Mouse (Mus musculus) hindbrain, postnatal 0 days (tissue): ENCODE data around the gene Bod1l. TPM values are rescaled to one million over a fixed set of nuclear protein-coding genes. Genes with fewer than 3 reads are reported as not detected.

Experiments used
- ATAC-seq: fragments of 200-750 bp; cut with Nextera tagmentation; 2 replicates; pipeline ENCODE4 v1.8.0; 2017; ENCODE audit warnings: mild to moderate bottlenecking, moderate TSS enrichment, moderate library complexity
- DNase-seq: peaks from one replicate; pipeline ENCODE4 v3.0.0-alpha.2; 2015; ENCODE audit warnings: low spot score
- H3K27ac ChIP-seq: fragments of 300-500 bp; sonication (generic); 2 replicates; pipeline ENCODE4 v1.5.1; 2014; ENCODE audit warnings: mild to moderate bottlenecking
- H3K27me3 ChIP-seq: fragments of 300-500 bp; sonication (generic); 2 replicates; pipeline ENCODE4 v1.6.1; 2014; ENCODE audit warnings: low read length, mixed read lengths; ENCODE audit not compliant: insufficient read depth
- H3K36me3 ChIP-seq: fragments of 300-500 bp; sonication (generic); 2 replicates; pipeline ENCODE4 v1.6.1; 2014; ENCODE audit warnings: low read length, mixed read lengths; ENCODE audit not compliant: insufficient read depth
- H3K4me1 ChIP-seq: fragments of 300-500 bp; sonication (generic); 2 replicates; pipeline ENCODE4 v1.6.1; 2014; ENCODE audit warnings: antibody characterized with exemption, low read length, mixed read lengths; ENCODE audit not compliant: insufficient read depth
- H3K4me2 ChIP-seq: fragments of 300-500 bp; sonication (generic); 2 replicates; pipeline ENCODE4 v1.6.1; 2014; ENCODE audit warnings: low read depth, mild to moderate bottlenecking, low read length, moderate library complexity, mixed read lengths
- H3K4me3 ChIP-seq: fragments of 300-500 bp; sonication (generic); 2 replicates; pipeline ENCODE4 v1.5.1; 2014; ENCODE audit warnings: low read length
- H3K9ac ChIP-seq: fragments of 300-500 bp; sonication (generic); replicated peaks from 2 replicates; pipeline ENCODE4 v1.6.1; 2014; ENCODE audit warnings: mild to moderate bottlenecking, low read length, moderate library complexity, mixed read lengths
- H3K9me3 ChIP-seq: fragments of 300-500 bp; sonication (generic); 2 replicates; pipeline ENCODE4 v1.6.1; 2016; ENCODE audit warnings: low read length, mixed read lengths
- CTCF ChIP-seq: IDR thresholded peaks from 2 replicates; pipeline ENCODE4 v1.5.1; 2016; ENCODE audit warnings: antibody characterized with exemption, control low read depth, low read depth
- WGBS: fragments of 180-500 bp; shearing (Covaris S2); extraction: QIAGEN DNeasy Blood & Tissue Kit; methylation state at CpG from one replicate; pipeline ENCODE4 v1.1.7; 2014; 5-methylcytosine and 5-hydroxymethylcytosine counted together
- polyA plus RNA-seq: library from polyadenylated mRNA; unstranded; fragments of >200 nt; fragmentation: Nextera tagmentation; extraction: Ambion mirVana; gene quantifications from 2 replicates; pipeline ENCODE4 v1.2.1, GENCODE M21; 2015
- total RNA-seq: library from RNA; depleted of rRNA; stranded (reverse); fragments of >200 nt; gene quantifications from 2 replicates; pipeline ENCODE4 v1.2.3, GENCODE M21; 2014

Bod1l gene
- total and polyA plus RNA-seq, 2 experiments from 2014 or later: 14.0 to 29.5 TPM

- Histone ChIP-seq H3K4me2 (no peak overlapping the region), H3K27ac (no peak overlapping the region), H3K27me3 (no peaks in the 10 kb centered on the region), H3K9me3 (no peaks in the 10 kb centered on the region), H3K4me3 (no peak overlapping the region), H3K4me1 (no peaks in the 10 kb centered on the region), H3K36me3 (no peaks in the 10 kb centered on the region), H3K9ac (no peak overlapping the region)
- no peak for ATAC-seq
- TF ChIP-seq CTCF: no peak
- peak; percentile 77 for DNase-seq
- 48% methylated on average over 2 of the region's 2 CpGs for WGBS
These were observed 27.0 kb upstream of the Bod1l start for GRCm38 (mm10) chr5:41871164-41871563.

DNA sequence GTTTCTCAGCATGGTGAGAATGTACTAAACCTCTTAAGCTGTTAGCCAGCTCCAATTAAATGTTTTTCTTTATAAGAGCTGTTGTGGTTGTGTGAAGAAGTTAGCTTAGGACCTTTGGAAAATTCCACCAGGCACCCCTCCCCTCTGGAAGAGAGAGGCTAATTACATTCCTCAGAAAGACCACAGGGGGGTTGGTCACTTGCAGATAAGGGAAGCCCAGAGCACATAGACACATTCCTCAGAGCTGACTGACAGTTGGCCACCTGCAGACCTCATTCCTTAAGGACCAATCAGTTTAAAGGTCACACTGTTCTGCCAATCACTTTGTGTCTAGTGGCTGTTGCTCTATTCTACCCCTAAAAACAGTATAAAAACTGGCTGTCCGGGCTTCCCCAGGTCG, 11.7 kb upstream of the Bod1l start:
- Histone ChIP-seq H3K9ac (no peak overlapping the region), H3K4me1 (no peaks in the 10 kb centered on the region), H3K4me3 (no peak overlapping the region), H3K27ac (no peak overlapping the region), H3K4me2 (no peak overlapping the region), H3K36me3 (no peaks in the 10 kb centered on the region), H3K27me3 (no peaks in the 10 kb centered on the region), H3K9me3 (no peaks in the 10 kb centered on the region)
- ATAC-seq: no peak
- DNase-seq: no peak
- 70% methylated on average over 2 of the region's 2 CpGs for WGBS
- TF ChIP-seq CTCF: no peak

- H3K9ac ChIP-seq: no peak overlapping the region
- no peak for TF ChIP-seq CTCF
- no peak for DNase-seq
- 92% methylated on average over 2 of the region's 2 CpGs for WGBS
- no peak for ATAC-seq
- no peak overlapping the region for H3K27ac ChIP-seq
- peak overlapping the region; percentile 100; the same call in 1 of the 2 replicates for H3K4me3 ChIP-seq
- no peaks in the 10 kb centered on the region for H3K36me3 ChIP-seq
- H3K9me3 ChIP-seq: no peaks in the 10 kb centered on the region
- peak overlapping the region; percentile 85; the same call in 1 of the 2 replicates for H3K4me2 ChIP-seq
- H3K27me3 ChIP-seq: no peaks in the 10 kb centered on the region
- H3K4me1 ChIP-seq: peaks cover 11% of the 10 kb centered on the region
These were observed 1.4 kb upstream of the Bod1l start for GRCm38 (mm10) chr5:41845558-41845937.

- Histone ChIP-seq H3K4me2 (peak overlapping the region; percentile 85), H3K36me3 (no peaks in the 10 kb centered on the region), H3K9ac (no peak overlapping the region; the same call in 1 of the 2 replicates), H3K27ac (no peak overlapping the region), H3K4me3 (peak overlapping the region; percentile 100), H3K9me3 (no peaks in the 10 kb centered on the region), H3K27me3 (no peaks in the 10 kb centered on the region), H3K4me1 (peaks cover 11% of the 10 kb centered on the region)
- 19% methylated on average over 16 of the region's 16 CpGs for WGBS
- 0 out of 2 replicates have a peak, but pooled peaks have one; percentile 24 for ATAC-seq
- no peak for TF ChIP-seq CTCF
- no peak for DNase-seq
These were observed 874 bp upstream of the Bod1l start for GRCm38 (mm10) chr5:41844820-41845557.

- DNase-seq: peak; percentile 3
These were observed 532 bp downstream of the Bod1l start for GRCm38 (mm10) chr5:41843419-41844146.

DNA sequence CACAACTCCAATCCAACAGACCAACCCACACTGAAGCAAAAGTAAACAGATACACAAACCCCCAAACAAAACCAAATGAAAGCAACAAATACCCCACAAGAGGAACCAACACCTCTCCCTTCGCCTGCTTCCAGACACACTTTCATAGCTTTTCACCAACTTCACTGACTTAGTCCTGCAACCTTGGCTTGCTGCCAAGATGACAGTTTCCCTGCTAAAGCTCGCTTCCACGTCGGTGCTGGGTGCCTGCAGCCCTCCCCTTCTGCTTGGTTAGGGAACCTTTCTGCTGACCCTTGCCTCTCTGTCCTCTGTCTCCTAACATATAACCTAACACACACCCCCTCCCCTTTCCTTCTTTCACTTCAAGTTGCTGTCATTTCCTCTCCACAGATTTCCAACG, 1.4 kb downstream of the Bod1l start:
- no peak for ATAC-seq
- H3K4me3 ChIP-seq: peak overlapping the region; percentile 100
- 23% methylated on average over 5 of the region's 5 CpGs for WGBS
- no peaks in the 10 kb centered on the region for H3K9me3 ChIP-seq
- H3K27ac ChIP-seq: no peak overlapping the region
- H3K4me2 ChIP-seq: peak overlapping the region; percentile 85
- H3K4me1 ChIP-seq: peaks cover 11% of the 10 kb centered on the region
- H3K36me3 ChIP-seq: no peaks in the 10 kb centered on the region
- peak; percentile 18 for DNase-seq
- no peak overlapping the region for H3K9ac ChIP-seq
- no peak for TF ChIP-seq CTCF
- H3K27me3 ChIP-seq: no peaks in the 10 kb centered on the region

More at GRCm38 (mm10) chr5:41843419-41844146, 532 bp downstream of the Bod1l start:
- Histone ChIP-seq H3K9ac (peak overlapping the region; percentile 96), H3K27ac (peak overlapping the region; percentile 79), H3K9me3 (no peaks in the 10 kb centered on the region), H3K4me3 (peak overlapping the region; percentile 100), H3K4me1 (peaks cover 11% of the 10 kb centered on the region), H3K4me2 (peak overlapping the region; percentile 85), H3K27me3 (no peaks in the 10 kb centered on the region), H3K36me3 (no peaks in the 10 kb centered on the region)
- TF ChIP-seq CTCF: no peak
- ATAC-seq: peak; percentile 76; the same call in 1 of the 2 replicates
- WGBS: under 1% methylated on average over 43 of the region's 46 CpGs
